Mouse (Mus musculus): ENCODE data around the gene Nup37.

- TF ChIP-seq CTCF (IDR thresholded peaks at IDR 0.05; ENCODE audit: low read depth, low read length) (no peak), GATA1 (IDR thresholded peaks at IDR 0.05; ENCODE audit: borderline replicate concordance, low read length) (no peak), TAL1 (conservative IDR thresholded peaks at IDR 0.05; ENCODE audit: low read depth, low read length) (no peak)
These were observed 65.9 kb downstream of the Nup37 start for GRCm38 (mm10) chr10:88212644-88213043.
